Mouse (Mus musculus): Measurements from ENCODE around the gene C1qtnf4. TPM values are rescaled to one million over a fixed set of nuclear protein-coding genes. Genes with fewer than 3 reads are reported as not detected.

The C1qtnf4 gene
- polyA plus RNA-seq, 2 experiments = 1.9 to 2.7 TPM

DNA sequence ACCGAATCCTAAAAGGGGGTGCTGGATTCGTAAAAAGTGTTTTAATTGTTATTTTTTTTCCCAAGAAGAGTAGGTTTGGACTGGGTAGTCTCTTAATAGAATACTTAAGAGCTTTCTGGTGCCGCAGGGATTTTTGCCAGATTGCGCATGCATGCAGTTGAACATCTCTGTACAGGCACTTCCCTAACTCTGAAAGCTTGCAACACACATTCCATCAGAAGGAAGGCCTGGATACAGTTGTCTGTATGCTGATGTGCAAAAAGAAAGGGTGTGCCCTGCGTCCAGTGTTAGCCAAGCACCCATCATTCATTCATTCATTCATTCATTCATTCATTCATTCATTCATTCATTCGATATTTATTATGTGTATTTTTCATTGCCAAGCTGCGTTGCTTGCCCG, 54.1 kb downstream of the C1qtnf4 start:
- Histone ChIP-seq H3K27ac (no peak overlapping the region), H3K4me3 (ENCODE audit: insufficient read depth in 1 of 2, low read depth in 2 of 2, low read length in 2 of 2) (peak overlapping the region; percentile 55 to 93), H3K27me3 (ENCODE audit: control insufficient read depth, insufficient read depth, low read length) (no peaks in the 10 kb centered on the region), H3K4me2 (ENCODE audit: low read depth) (peak overlapping the region; percentile 85), H3K36me3 (replicated peaks; ENCODE audit: control insufficient read depth, insufficient read depth, low read depth) (no peaks in the 10 kb centered on the region; the same call in 1 of the 2 replicates), H3K4me1 (replicated peaks; ENCODE audit: control insufficient read depth in 2 of 2, insufficient read depth in 2 of 2, low read length in 1 of 2) (peaks cover 15 to 29% of the 10 kb centered on the region in 2 experiments), H3K9ac (replicated peaks) (peak overlapping the region; percentile 53), H3K9me3 (ENCODE audit: control insufficient read depth, low read length) (no peaks in the 10 kb centered on the region)
- WGBS (ENCODE audit: insufficient replicate concordance) = 45% methylated on average over 8 of the region's 8 CpGs
- DNase-seq (ENCODE audit: low read depth in 3 of 3, low spot score in 3 of 3) (no peak), ATAC-seq (ENCODE audit: insufficient read depth) (no peak)
- TF ChIP-seq CTCF (IDR thresholded peaks at IDR 0.05; ENCODE audit: low read depth) = no peak
- no peak for TF ChIP-seq EP300 (IDR thresholded peaks at IDR 0.05; ENCODE audit: low read depth)

Other genes with a start within 250 kb of the C1qtnf4 start
- 18.0 and 19.9 TPM in 2 replicates for gene Nup160, start 208.6 kb upstream of the C1qtnf4 start, polyA plus RNA-seq (2012; rRNA removed)
- gene Nup160, start 208.6 kb upstream of the C1qtnf4 start, polyA plus RNA-seq (2014; fragmentation: Nextera tagmentation; extraction: Ambion mirVana) = 32.4 and 37.7 TPM in 2 replicates
- gene Fnbp4, start 140.5 kb upstream of the C1qtnf4 start, polyA plus RNA-seq (2012; rRNA removed) = 22.4 and 25.8 TPM in 2 replicates
- 20.9 and 21.3 TPM in 2 replicates for gene Fnbp4, start 140.5 kb upstream of the C1qtnf4 start, polyA plus RNA-seq (2014; fragmentation: Nextera tagmentation; extraction: Ambion mirVana)
- gene Agbl2, start 103.1 kb upstream of the C1qtnf4 start, polyA plus RNA-seq (2012; rRNA removed) = 0.03 and 0.06 TPM in 2 replicates
- gene Agbl2, start 103.1 kb upstream of the C1qtnf4 start, polyA plus RNA-seq (2014; fragmentation: Nextera tagmentation; extraction: Ambion mirVana) = not detected in 2 replicates
- gene Mtch2, start 38.7 kb upstream of the C1qtnf4 start, polyA plus RNA-seq (2012; rRNA removed) = 43.9 and 52.2 TPM in 2 replicates
- gene Mtch2, start 38.7 kb upstream of the C1qtnf4 start, polyA plus RNA-seq (2014; fragmentation: Nextera tagmentation; extraction: Ambion mirVana) = 128 and 135 TPM in 2 replicates
- 7.9 and 8.8 TPM in 2 replicates for gene Kbtbd4, start 18.9 kb downstream of the C1qtnf4 start, polyA plus RNA-seq (2012; rRNA removed)
- 13.4 and 14.6 TPM in 2 replicates for gene Kbtbd4, start 18.9 kb downstream of the C1qtnf4 start, polyA plus RNA-seq (2014; fragmentation: Nextera tagmentation; extraction: Ambion mirVana)
- 73.4 and 79.0 TPM in 2 replicates for gene Ndufs3, start 19.0 kb downstream of the C1qtnf4 start, polyA plus RNA-seq (2012; rRNA removed)
- gene Ndufs3, start 19.0 kb downstream of the C1qtnf4 start, polyA plus RNA-seq (2014; fragmentation: Nextera tagmentation; extraction: Ambion mirVana) = 138 and 144 TPM in 2 replicates
- gene Celf1, start 54.5 kb downstream of the C1qtnf4 start, polyA plus RNA-seq (2012; rRNA removed) = 35.6 and 37.9 TPM in 2 replicates
- gene Celf1, start 54.5 kb downstream of the C1qtnf4 start, polyA plus RNA-seq (2014; fragmentation: Nextera tagmentation; extraction: Ambion mirVana) = 33.5 and 38.4 TPM in 2 replicates
- gene Rapsn, start 149.8 kb downstream of the C1qtnf4 start, polyA plus RNA-seq (2012; rRNA removed) = 0.55 and 0.78 TPM in 2 replicates
- 0.62 and 1.1 TPM in 2 replicates for gene Rapsn, start 149.8 kb downstream of the C1qtnf4 start, polyA plus RNA-seq (2014; fragmentation: Nextera tagmentation; extraction: Ambion mirVana)
- 77.7 and 126 TPM in 2 replicates for gene Psmc3, start 168.1 kb downstream of the C1qtnf4 start, polyA plus RNA-seq (2012; rRNA removed)
- 174 and 186 TPM in 2 replicates for gene Psmc3, start 168.1 kb downstream of the C1qtnf4 start, polyA plus RNA-seq (2014; fragmentation: Nextera tagmentation; extraction: Ambion mirVana)
- 11.1 and 11.2 TPM in 2 replicates for gene Slc39a13, start 184.6 kb downstream of the C1qtnf4 start, polyA plus RNA-seq (2012; rRNA removed)
- gene Slc39a13, start 184.6 kb downstream of the C1qtnf4 start, polyA plus RNA-seq (2014; fragmentation: Nextera tagmentation; extraction: Ambion mirVana) = 8.1 and 8.4 TPM in 2 replicates
- 13.3 and 20.5 TPM in 2 replicates for gene Spi1, start 196.5 kb downstream of the C1qtnf4 start, polyA plus RNA-seq (2012; rRNA removed)
- gene Spi1, start 196.5 kb downstream of the C1qtnf4 start, polyA plus RNA-seq (2014; fragmentation: Nextera tagmentation; extraction: Ambion mirVana) = 12.4 and 15.6 TPM in 2 replicates
- gene Mybpc3, start 232.3 kb downstream of the C1qtnf4 start, polyA plus RNA-seq (2012; rRNA removed) = 0.03 and 0.04 TPM in 2 replicates
- not detected in 2 replicates for gene Mybpc3, start 232.3 kb downstream of the C1qtnf4 start, polyA plus RNA-seq (2014; fragmentation: Nextera tagmentation; extraction: Ambion mirVana)